Mouse (Mus musculus): ENCODE data around the gene Fbxw8. TPM values are rescaled to one million over a fixed set of nuclear protein-coding genes. Genes with fewer than 3 reads are reported as not detected.

Fbxw8 gene
- 16.0 and 17.8 TPM in 2 replicates for polyA plus RNA-seq (2015; fragmentation: Nextera tagmentation; extraction: Ambion mirVana)

DNA sequence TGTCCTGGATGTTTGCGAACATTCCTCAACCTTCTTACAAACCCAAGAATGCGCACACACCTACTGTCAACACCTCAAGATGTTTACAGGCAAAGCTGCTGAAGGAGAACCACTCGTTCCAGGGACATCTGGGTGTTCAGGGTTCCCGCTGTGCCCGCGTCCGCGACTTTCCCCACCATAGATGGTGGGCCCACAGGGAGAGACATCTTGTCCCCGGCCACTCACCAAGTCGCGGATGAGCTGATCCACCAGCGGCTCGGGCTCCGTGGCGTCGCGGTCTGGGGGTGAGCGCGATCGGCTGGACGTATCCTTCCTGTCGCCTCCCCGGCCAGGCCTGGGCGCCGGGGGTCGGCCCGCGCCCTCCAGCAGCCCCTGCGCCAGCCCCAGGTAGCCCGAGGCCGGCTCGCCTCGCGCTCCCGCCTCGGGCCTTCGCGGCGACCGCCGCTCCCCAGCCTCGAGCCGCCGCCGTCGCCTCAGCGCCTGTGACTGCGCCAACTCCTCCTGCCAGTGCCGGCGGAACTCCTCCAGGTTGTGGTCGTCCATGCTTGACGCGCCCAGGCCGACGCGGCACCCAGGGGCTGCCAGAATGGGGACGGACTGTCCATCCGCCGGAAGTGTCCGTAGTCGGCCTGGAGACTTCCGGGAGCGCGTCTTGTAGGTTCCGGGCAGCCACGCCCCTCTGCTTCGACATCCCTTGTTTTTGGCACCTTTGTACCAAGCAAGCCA lies at the start of gene Fbxw8:
Gene Fbxw8 (minus strand): TSS at position 626 of the 726 bp plus-strand sequence.
- Histone ChIP-seq H3K36me3 (ENCODE audit: control insufficient read depth, insufficient read depth, low read length) (peaks cover 5% of the 10 kb centered on the region; the same call in 1 of the 2 replicates), H3K4me2 (ENCODE audit: low read depth, low read length) (peak within 1 kb of the TSS; percentile 74), H3K27ac (ENCODE audit: low read length) (peak within 1 kb of the TSS; percentile 48), H3K4me3 (ENCODE audit: low read length) (peak within 1 kb of the TSS; percentile 95), H3K27me3 (replicated peaks; ENCODE audit: control insufficient read depth, insufficient read depth, low read length) (no peaks in the 10 kb centered on the region), H3K9me3 (ENCODE audit: control insufficient read depth, low read length) (no peaks in the 10 kb centered on the region), H3K4me1 (ENCODE audit: control insufficient read depth, insufficient read depth, low read length) (peaks cover 7% of the 10 kb centered on the region), H3K9ac (ENCODE audit: low read depth, low read length) (peak within 1 kb of the TSS; percentile 97)
- peak; percentile 88 for ATAC-seq
- WGBS: under 1% methylated on average over 66 of the region's 67 CpGs

DNA sequence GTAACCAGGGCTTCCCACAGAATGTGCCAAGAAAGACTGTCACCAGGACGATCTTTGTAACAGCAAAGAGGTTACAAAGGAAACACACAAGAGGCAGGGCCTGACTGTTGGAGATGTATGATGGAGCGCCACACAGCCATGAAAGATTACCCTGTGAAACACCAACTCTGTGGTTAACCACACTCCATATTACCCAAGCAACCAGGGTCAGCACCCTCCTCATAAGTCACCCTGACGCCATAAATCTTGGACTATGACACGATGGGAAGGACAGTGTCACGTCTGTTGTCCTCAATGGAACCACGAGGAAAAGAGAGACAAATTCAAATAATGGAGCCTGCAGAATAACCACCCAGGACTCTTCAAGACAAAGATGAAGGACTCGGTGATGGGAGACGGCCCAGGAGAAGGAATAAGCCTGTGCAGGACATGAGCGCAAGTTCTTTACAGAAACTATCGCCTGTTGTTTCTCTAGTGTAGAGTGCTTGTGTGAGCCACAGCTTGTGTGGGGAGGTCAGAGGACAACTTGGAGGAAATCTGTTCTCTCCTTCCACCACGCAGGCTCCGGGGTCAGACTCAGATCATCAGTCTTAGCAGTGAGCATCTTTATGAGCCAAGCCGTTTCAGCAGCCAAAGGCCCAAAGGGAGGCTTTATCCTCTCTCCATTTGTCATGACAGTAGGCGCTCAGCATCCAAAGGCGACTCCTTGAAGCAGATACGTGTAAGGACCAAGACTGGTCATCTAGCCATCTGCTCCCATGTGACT lies 49.6 kb upstream of the Fbxw8 start:
- Histone ChIP-seq H3K9me3 (ENCODE audit: control insufficient read depth, low read length) (no peaks in the 10 kb centered on the region), H3K27ac (ENCODE audit: low read length) (no peak overlapping the region), H3K4me1 (ENCODE audit: control insufficient read depth, insufficient read depth, low read length) (no peaks in the 10 kb centered on the region), H3K4me3 (ENCODE audit: low read length) (no peak overlapping the region), H3K36me3 (ENCODE audit: control insufficient read depth, insufficient read depth, low read length) (no peaks in the 10 kb centered on the region), H3K4me2 (ENCODE audit: low read depth, low read length) (no peak overlapping the region), H3K9ac (ENCODE audit: low read depth, low read length) (no peak overlapping the region), H3K27me3 (replicated peaks; ENCODE audit: control insufficient read depth, insufficient read depth, low read length) (no peaks in the 10 kb centered on the region)
- ATAC-seq: no peak
- 58% methylated on average over 16 of the region's 16 CpGs for WGBS

DNA sequence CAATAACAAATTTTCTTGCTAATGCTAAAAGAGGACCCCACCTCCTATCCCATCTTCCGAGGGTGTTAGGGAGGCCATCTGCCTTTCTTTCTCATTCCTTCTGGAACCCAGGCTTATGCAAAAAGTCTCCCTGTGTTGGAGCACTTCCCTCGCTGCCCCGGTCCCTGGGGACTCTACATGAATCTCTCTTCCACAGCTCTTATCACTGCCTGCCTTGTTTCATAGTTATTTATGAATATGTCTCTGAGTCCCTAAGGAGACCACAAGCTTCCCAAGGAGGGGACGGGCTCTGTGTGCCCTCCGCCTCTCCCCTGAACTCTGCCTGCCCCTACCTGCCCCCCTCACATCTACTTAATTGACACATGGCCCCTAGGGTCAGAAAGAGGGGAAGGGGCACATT lies 44.4 kb upstream of the Fbxw8 start:
- H3K27me3 ChIP-seq (replicated peaks; ENCODE audit: control insufficient read depth, insufficient read depth, low read length): no peaks in the 10 kb centered on the region
- no peak overlapping the region for H3K9ac ChIP-seq (ENCODE audit: low read depth, low read length)
- no peak overlapping the region for H3K4me2 ChIP-seq (ENCODE audit: low read depth, low read length)
- no peaks in the 10 kb centered on the region for H3K9me3 ChIP-seq (ENCODE audit: control insufficient read depth, low read length)
- H3K36me3 ChIP-seq (ENCODE audit: control insufficient read depth, insufficient read depth, low read length): no peaks in the 10 kb centered on the region
- 57% methylated on average over 5 of the region's 5 CpGs for WGBS
- no peaks in the 10 kb centered on the region for H3K4me1 ChIP-seq (ENCODE audit: control insufficient read depth, insufficient read depth, low read length)
- H3K4me3 ChIP-seq (ENCODE audit: low read length): no peak overlapping the region
- ATAC-seq: no peak
- H3K27ac ChIP-seq (ENCODE audit: low read length): no peak overlapping the region

DNA sequence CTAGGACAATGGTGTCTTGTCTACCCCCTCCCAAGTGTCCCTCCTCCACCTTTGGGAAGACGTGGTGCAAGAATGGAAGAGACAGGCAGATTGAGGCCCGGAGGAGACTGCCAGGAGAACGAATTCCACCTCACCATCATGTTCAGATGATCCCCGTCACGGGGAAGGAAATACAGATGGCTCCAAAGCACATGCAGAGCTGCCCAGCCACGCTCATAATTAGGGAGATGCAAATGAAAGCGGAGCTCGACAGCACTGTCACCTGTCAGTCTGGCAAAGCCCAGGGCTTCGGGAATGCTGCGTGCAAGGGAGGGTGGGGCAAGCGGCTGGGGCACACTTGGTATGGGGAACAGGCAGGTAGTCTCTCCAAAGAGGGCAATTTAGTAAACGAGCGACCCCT lies 42.2 kb upstream of the Fbxw8 start:
- 75% methylated on average over 13 of the region's 13 CpGs for WGBS
- no peak overlapping the region for H3K4me2 ChIP-seq (ENCODE audit: low read depth, low read length)
- no peak overlapping the region for H3K27ac ChIP-seq (ENCODE audit: low read length)
- H3K27me3 ChIP-seq (replicated peaks; ENCODE audit: control insufficient read depth, insufficient read depth, low read length): no peaks in the 10 kb centered on the region
- H3K36me3 ChIP-seq (ENCODE audit: control insufficient read depth, insufficient read depth, low read length): no peaks in the 10 kb centered on the region
- H3K9me3 ChIP-seq (ENCODE audit: control insufficient read depth, low read length): no peaks in the 10 kb centered on the region
- no peak for ATAC-seq
- H3K9ac ChIP-seq (ENCODE audit: low read depth, low read length): no peak overlapping the region
- H3K4me3 ChIP-seq (ENCODE audit: low read length): no peak overlapping the region
- H3K4me1 ChIP-seq (ENCODE audit: control insufficient read depth, insufficient read depth, low read length): no peaks in the 10 kb centered on the region

DNA sequence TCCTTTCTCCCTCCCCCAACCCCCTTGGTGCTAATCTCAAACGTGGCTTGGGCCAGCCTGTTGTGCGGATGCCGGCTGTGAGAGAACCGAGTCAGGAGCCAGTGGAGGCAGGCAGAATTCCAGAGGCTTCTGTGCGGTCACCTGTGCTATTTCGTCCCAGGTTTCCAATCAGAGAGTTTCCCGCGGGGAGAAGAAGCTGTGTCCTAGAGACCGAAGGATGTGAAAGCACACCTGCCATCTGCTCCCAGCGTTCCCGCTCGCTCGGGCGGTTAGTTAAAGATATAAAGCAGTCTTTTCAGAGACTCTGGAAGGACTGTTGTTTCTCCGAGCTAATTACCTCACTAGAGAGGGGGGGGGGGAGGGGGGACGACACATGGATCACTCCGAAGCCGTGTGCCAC lies 37.0 kb upstream of the Fbxw8 start:
- no peak for ATAC-seq
- Histone ChIP-seq H3K4me1 (ENCODE audit: control insufficient read depth, insufficient read depth, low read length) (no peaks in the 10 kb centered on the region), H3K4me2 (ENCODE audit: low read depth, low read length) (no peak overlapping the region), H3K27ac (ENCODE audit: low read length) (no peak overlapping the region), H3K4me3 (ENCODE audit: low read length) (no peak overlapping the region), H3K27me3 (replicated peaks; ENCODE audit: control insufficient read depth, insufficient read depth, low read length) (peaks cover 8% of the 10 kb centered on the region), H3K36me3 (ENCODE audit: control insufficient read depth, insufficient read depth, low read length) (no peaks in the 10 kb centered on the region), H3K9ac (ENCODE audit: low read depth, low read length) (no peak overlapping the region), H3K9me3 (ENCODE audit: control insufficient read depth, low read length) (no peaks in the 10 kb centered on the region)
- 34% methylated on average over 18 of the region's 18 CpGs for WGBS

DNA sequence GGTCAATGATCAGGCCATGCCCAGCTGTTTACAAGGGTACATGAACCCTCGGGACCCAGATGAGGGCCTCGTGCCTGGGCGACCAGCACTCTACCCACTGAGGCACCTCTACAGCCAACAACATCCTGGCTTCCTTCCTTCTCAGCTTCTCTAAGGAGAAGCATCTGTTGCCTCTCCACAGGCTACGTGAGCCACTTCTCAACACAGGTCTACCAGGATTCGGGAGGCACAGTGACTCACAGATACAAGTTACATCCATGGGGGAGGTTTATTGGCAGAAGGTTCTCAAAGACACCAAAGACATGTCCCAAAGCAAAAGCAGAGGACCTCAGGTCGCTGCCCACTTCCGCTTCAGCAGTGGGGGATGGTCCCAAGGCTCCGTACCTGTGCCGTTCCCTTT lies 35.2 kb upstream of the Fbxw8 start:
- WGBS: 76% methylated on average over 9 of the region's 9 CpGs
- no peak for ATAC-seq
- no peaks in the 10 kb centered on the region for H3K36me3 ChIP-seq (ENCODE audit: control insufficient read depth, insufficient read depth, low read length)
- H3K4me2 ChIP-seq (ENCODE audit: low read depth, low read length): no peak overlapping the region
- H3K4me3 ChIP-seq (ENCODE audit: low read length): no peak overlapping the region
- no peak overlapping the region for H3K9ac ChIP-seq (ENCODE audit: low read depth, low read length)
- H3K4me1 ChIP-seq (ENCODE audit: control insufficient read depth, insufficient read depth, low read length): no peaks in the 10 kb centered on the region
- no peaks in the 10 kb centered on the region for H3K9me3 ChIP-seq (ENCODE audit: control insufficient read depth, low read length)
- peaks cover 8% of the 10 kb centered on the region for H3K27me3 ChIP-seq (replicated peaks; ENCODE audit: control insufficient read depth, insufficient read depth, low read length)
- no peak overlapping the region for H3K27ac ChIP-seq (ENCODE audit: low read length)

DNA sequence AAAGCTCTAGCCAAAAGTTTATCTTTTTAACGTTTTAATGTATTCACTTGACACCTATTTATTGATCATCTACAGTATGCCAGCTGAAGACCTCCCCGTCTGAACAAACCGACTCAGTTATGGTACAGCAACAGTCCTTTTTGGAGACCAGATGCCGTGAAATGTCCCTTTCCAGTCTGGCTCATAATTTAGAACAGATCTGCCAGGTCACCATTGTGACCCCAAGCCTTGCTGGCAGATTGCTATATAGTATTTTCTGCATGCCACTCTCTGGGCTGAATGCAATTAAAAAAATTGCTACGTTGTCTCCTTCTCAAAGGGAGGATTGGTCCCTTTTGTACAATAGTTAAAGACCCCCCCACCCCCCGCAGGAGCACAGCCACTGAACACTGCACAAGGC lies 33.1 kb upstream of the Fbxw8 start:
- no peak overlapping the region for H3K4me2 ChIP-seq (ENCODE audit: low read depth, low read length)
- ATAC-seq: no peak
- no peak overlapping the region for H3K27ac ChIP-seq (ENCODE audit: low read length)
- H3K4me1 ChIP-seq (ENCODE audit: control insufficient read depth, insufficient read depth, low read length): no peaks in the 10 kb centered on the region
- peaks cover 8% of the 10 kb centered on the region for H3K27me3 ChIP-seq (replicated peaks; ENCODE audit: control insufficient read depth, insufficient read depth, low read length)
- no peaks in the 10 kb centered on the region for H3K9me3 ChIP-seq (ENCODE audit: control insufficient read depth, low read length)
- no peak overlapping the region for H3K9ac ChIP-seq (ENCODE audit: low read depth, low read length)
- whole genome bisulfite sequencing: 53% methylated on average over 6 of the region's 6 CpGs
- H3K36me3 ChIP-seq (ENCODE audit: control insufficient read depth, insufficient read depth, low read length): no peaks in the 10 kb centered on the region
- no peak overlapping the region for H3K4me3 ChIP-seq (ENCODE audit: low read length)

DNA sequence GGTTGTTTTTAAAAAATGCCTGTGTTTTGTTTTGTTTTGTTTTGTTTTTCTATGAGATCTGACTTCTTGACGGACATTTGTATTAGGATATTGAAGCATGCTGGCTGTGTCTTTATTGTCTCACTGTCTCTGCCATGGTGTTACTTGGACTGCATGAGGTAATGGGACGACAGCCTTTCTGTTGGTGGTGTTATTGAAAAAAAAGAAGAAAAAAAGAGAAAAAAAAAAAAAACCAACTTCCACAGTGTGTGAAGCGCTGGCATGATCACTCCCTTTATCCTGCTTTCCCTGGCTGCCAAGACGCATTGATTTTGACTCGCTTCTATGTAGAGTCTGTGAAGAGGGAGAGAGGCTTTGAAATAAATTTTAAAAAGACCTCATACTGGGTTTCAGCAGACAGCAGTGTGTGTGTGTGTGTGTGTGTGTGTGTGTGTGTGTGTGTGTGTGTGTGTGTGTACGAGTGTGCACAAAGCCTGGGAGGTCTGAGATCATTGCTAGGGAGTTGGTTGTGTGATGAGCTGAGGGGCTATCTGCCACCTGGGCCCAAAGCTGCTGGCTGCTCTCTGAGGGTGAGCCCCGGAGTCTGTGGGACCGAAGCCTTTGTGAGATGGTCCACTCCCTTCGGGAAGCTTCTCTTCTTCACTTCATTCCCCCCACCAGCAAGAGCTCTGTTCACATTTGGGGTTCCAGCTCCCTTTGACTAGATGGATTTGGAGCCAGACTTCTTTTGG lies 31.8 kb upstream of the Fbxw8 start:
- 80% methylated on average over 9 of the region's 9 CpGs for WGBS
- Histone ChIP-seq H3K9ac (ENCODE audit: low read depth, low read length) (no peak overlapping the region), H3K9me3 (ENCODE audit: control insufficient read depth, low read length) (no peaks in the 10 kb centered on the region)

DNA sequence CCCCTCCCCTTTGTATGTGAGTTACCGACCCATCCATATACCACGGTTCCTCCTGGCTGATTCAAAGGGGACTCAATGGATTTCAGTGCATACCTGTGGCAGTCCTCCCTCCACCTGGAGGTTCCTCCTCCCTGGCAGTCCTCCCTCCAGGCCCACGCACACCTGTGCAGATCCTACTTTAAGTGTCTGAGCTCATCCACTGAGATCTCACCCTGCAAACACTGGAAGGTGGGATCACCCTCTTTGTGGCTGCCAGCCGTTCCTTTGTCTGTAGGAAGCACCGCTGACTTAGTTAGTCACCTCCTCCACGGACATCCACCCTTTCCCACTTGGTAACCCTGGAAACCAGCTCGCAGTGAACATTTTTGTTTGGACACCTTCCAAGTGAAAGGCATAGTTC lies 22.4 kb upstream of the Fbxw8 start:
- Histone ChIP-seq H3K4me2 (ENCODE audit: low read depth, low read length) (no peak overlapping the region), H3K4me1 (ENCODE audit: control insufficient read depth, insufficient read depth, low read length) (no peaks in the 10 kb centered on the region; the same call in 1 of the 2 replicates), H3K27ac (ENCODE audit: low read length) (no peak overlapping the region), H3K27me3 (replicated peaks; ENCODE audit: control insufficient read depth, insufficient read depth, low read length) (peaks cover 31% of the 10 kb centered on the region), H3K36me3 (ENCODE audit: control insufficient read depth, insufficient read depth, low read length) (no peaks in the 10 kb centered on the region), H3K4me3 (ENCODE audit: low read length) (no peak overlapping the region), H3K9ac (ENCODE audit: low read depth, low read length) (no peak overlapping the region), H3K9me3 (ENCODE audit: control insufficient read depth, low read length) (peaks cover 7% of the 10 kb centered on the region)
- ATAC-seq: no peak
- 64% methylated on average over 7 of the region's 7 CpGs for WGBS

More for the DNA sequence above, 31.8 kb upstream of the Fbxw8 start:
- H3K4me1 ChIP-seq (ENCODE audit: control insufficient read depth, insufficient read depth, low read length): no peaks in the 10 kb centered on the region
- no peaks in the 10 kb centered on the region for H3K36me3 ChIP-seq (ENCODE audit: control insufficient read depth, insufficient read depth, low read length)
- no peak overlapping the region for H3K4me3 ChIP-seq (ENCODE audit: low read length)
- ATAC-seq: no peak
- H3K27ac ChIP-seq (ENCODE audit: low read length): no peak overlapping the region
- peaks cover 8% of the 10 kb centered on the region for H3K27me3 ChIP-seq (replicated peaks; ENCODE audit: control insufficient read depth, insufficient read depth, low read length)
- H3K4me2 ChIP-seq (ENCODE audit: low read depth, low read length): no peak overlapping the region
